Mouse (Mus musculus) liver, embryonic 14.5 days (tissue): Measurements from ENCODE around the gene Epb41l4b.

Experiments
- CTCF ChIP-seq: IDR thresholded peaks from 2 replicates; pipeline ENCODE4 v1.5.1; 2016; ENCODE audit warnings: antibody characterized with exemption, low read depth, control low read depth
- EP300 ChIP-seq: IDR thresholded peaks from 2 replicates; pipeline ENCODE4 v1.6.1; 2016; ENCODE audit warnings: antibody characterized with exemption, low read depth

- no peak for TF ChIP-seq CTCF
- TF ChIP-seq EP300 = no peak
These were observed 115.3 kb downstream of the Epb41l4b start for GRCm38 (mm10) chr4:57027954-57028353.
